Mouse (Mus musculus) CH12.LX (cell line): Measurements from ENCODE around the gene Esd. TPM values are rescaled to one million over a fixed set of nuclear protein-coding genes. Genes with fewer than 3 reads are reported as not detected.

Source experiments
- DNase-seq: peaks from one replicate; pipeline ENCODE4 v3.0.0-alpha.2; 2013; ENCODE audit errors: extremely low read depth
- H3K27ac ChIP-seq: 2 replicates; pipeline ENCODE4 v1.5.1; 2012; ENCODE audit warnings: low read depth, mild to moderate bottlenecking, control low read depth, moderate library complexity; ENCODE audit not compliant: insufficient read depth
- H3K27me3 ChIP-seq: replicated peaks from 2 replicates; pipeline ENCODE3; 2012; ENCODE audit warnings: inconsistent platforms
- H3K36me3 ChIP-seq, 2 experiments: replicated peaks in 1 of 2; 2 replicates each; pipeline versions ENCODE3 to v1.6.1; 2012; ENCODE audit warnings: inconsistent platforms in 1 of 2, low read length in 1 of 2, mild to moderate bottlenecking in 1 of 2, mixed read lengths in 1 of 2, moderate library complexity in 1 of 2; ENCODE audit not compliant: control insufficient read depth in 1 of 2, insufficient read depth in 1 of 2
- H3K4me1 ChIP-seq, 2 experiments: 2 replicates each; pipeline ENCODE4 v1.6.1; 2012; ENCODE audit warnings: inconsistent platforms in 1 of 2, moderate library complexity in 1 of 2; ENCODE audit not compliant: insufficient read depth in 2 of 2, control insufficient read depth in 1 of 2
- H3K4me2 ChIP-seq: 2 replicates; pipeline ENCODE4 v1.6.1; 2012; ENCODE audit warnings: low read depth, mild to moderate bottlenecking, control low read depth; ENCODE audit not compliant: poor library complexity, insufficient read depth, severe bottlenecking
- H3K4me3 ChIP-seq, 3 experiments: fragments of 150-350 bp in 1 of 3; sonication (generic) in 1 of 3; replicated peaks in 1 of 3; 2 replicates each; pipeline versions ENCODE3 to v1.5.1; 2011 to 2012; ENCODE audit warnings: low read depth in 2 of 3, low read length in 2 of 3, mild to moderate bottlenecking in 2 of 3, moderate library complexity in 2 of 3, control low read depth in 1 of 3, improper control_type of control experiment in 1 of 3, inconsistent platforms in 1 of 3, mixed read lengths in 1 of 3; ENCODE audit not compliant: poor library complexity in 1 of 3
- H3K79me2 ChIP-seq: replicated peaks from 2 replicates; pipeline ENCODE4 v1.6.1; 2012; ENCODE audit warnings: mild to moderate bottlenecking, moderate library complexity; ENCODE audit not compliant: control insufficient read depth, poor library complexity, insufficient read depth, severe bottlenecking; ENCODE audit errors: extremely low read depth
- H3K9ac ChIP-seq: 2 replicates; pipeline ENCODE4 v1.6.1; 2012; ENCODE audit warnings: low read depth, mild to moderate bottlenecking, control low read depth, moderate library complexity; ENCODE audit not compliant: insufficient read depth
- H3K9me3 ChIP-seq: replicated peaks from 2 replicates; pipeline ENCODE3; 2012; ENCODE audit warnings: low read length, inconsistent platforms, mixed read lengths
- BHLHE40 ChIP-seq: IDR thresholded peaks from 2 replicates; pipeline ENCODE4 v1.6.1; 2011; ENCODE audit warnings: mild to moderate bottlenecking, low read depth, low read length, improper control_type of control experiment
- CHD1 ChIP-seq: IDR thresholded peaks from 2 replicates; pipeline ENCODE4 v1.6.1; 2012; ENCODE audit warnings: low read depth, low read length, improper control_type of control experiment, inconsistent platforms
- E2F4 ChIP-seq: IDR thresholded peaks from 2 replicates; pipeline ENCODE4 v1.6.1; 2011; ENCODE audit warnings: low read depth, low read length, improper control_type of control experiment; ENCODE audit not compliant: insufficient replicate concordance
- ELF1 ChIP-seq: IDR thresholded peaks from 2 replicates; pipeline ENCODE4 v1.6.1; 2014; ENCODE audit warnings: low read depth, mild to moderate bottlenecking, inconsistent platforms, low read length, improper control_type of control experiment
- GABPA ChIP-seq: IDR thresholded peaks from 2 replicates; pipeline ENCODE4 v1.6.1; 2012; ENCODE audit warnings: low read depth, low read length, improper control_type of control experiment, inconsistent platforms; ENCODE audit not compliant: insufficient replicate concordance
- HCFC1 ChIP-seq: IDR thresholded peaks from 2 replicates; pipeline ENCODE4 v1.6.1; 2012; ENCODE audit warnings: low read depth, mild to moderate bottlenecking, inconsistent platforms, low read length, improper control_type of control experiment
- JUND ChIP-seq: conservative IDR thresholded peaks from 2 replicates; pipeline ENCODE4 v1.6.1; 2011; ENCODE audit warnings: low read depth, low read length, improper control_type of control experiment
- MAZ ChIP-seq: IDR thresholded peaks from 2 replicates; pipeline ENCODE4 v1.6.1; 2012; ENCODE audit warnings: low read depth, mild to moderate bottlenecking, inconsistent platforms, low read length, improper control_type of control experiment, moderate library complexity
- MEF2A ChIP-seq: IDR thresholded peaks from 2 replicates; pipeline ENCODE4 v1.6.1; 2014; ENCODE audit warnings: low read depth, mild to moderate bottlenecking, inconsistent platforms, low read length, improper control_type of control experiment, borderline replicate concordance
- NELFE ChIP-seq: IDR thresholded peaks from 2 replicates; pipeline ENCODE4 v1.6.1; 2011; ENCODE audit warnings: low read depth, low read length, improper control_type of control experiment
- NRF1 ChIP-seq: IDR thresholded peaks from 2 replicates; pipeline ENCODE4 v1.6.1; 2014; ENCODE audit warnings: low read depth, mild to moderate bottlenecking, inconsistent platforms, low read length, improper control_type of control experiment, moderate library complexity
- POLR2AphosphoS2 ChIP-seq: IDR thresholded peaks from 2 replicates; pipeline ENCODE4 v1.6.1; 2011; ENCODE audit warnings: low read depth, low read length, improper control_type of control experiment
- RAD21 ChIP-seq: IDR thresholded peaks from 2 replicates; pipeline ENCODE4 v1.6.1; 2011; ENCODE audit warnings: low read depth, mild to moderate bottlenecking, low read length, improper control_type of control experiment, moderate library complexity
- RCOR1 ChIP-seq: conservative IDR thresholded peaks from 2 replicates; pipeline ENCODE4 v1.6.1; 2012; ENCODE audit warnings: low read depth, mild to moderate bottlenecking, inconsistent platforms, low read length, improper control_type of control experiment
- SIN3A ChIP-seq: IDR thresholded peaks from 2 replicates; pipeline ENCODE4 v1.6.1; 2012; ENCODE audit warnings: low read length, improper control_type of control experiment, inconsistent platforms
- USF1 ChIP-seq: IDR thresholded peaks from 2 replicates; pipeline ENCODE4 v1.6.1; 2014; ENCODE audit warnings: low read depth, mild to moderate bottlenecking, inconsistent platforms, low read length, improper control_type of control experiment
- USF2 ChIP-seq: conservative IDR thresholded peaks from 2 replicates; pipeline ENCODE4 v1.6.1; 2011; ENCODE audit warnings: low read depth, low read length, improper control_type of control experiment
- ZNF384 ChIP-seq: IDR thresholded peaks from 2 replicates; pipeline ENCODE4 v1.6.1; 2012; ENCODE audit warnings: low read depth, low read length, improper control_type of control experiment, inconsistent platforms
- dilution Hi-C: fragments of 300-500 bp; cut with MboI; formaldehyde crosslinking; loops from 2 replicates; pipeline ENCODE4 v1.14.3; 2020; ENCODE audit warnings: low sequenced_read_pairs; ENCODE audit not compliant: extremely low pct_unique_long_range_greater_than_20kb, extremely low pct_ligation_motif_present
- in situ Hi-C: fragments of 300-500 bp; cut with MboI; formaldehyde crosslinking; loops from 3 replicates; pipeline ENCODE4 v1.14.3; 2019; ENCODE audit warnings: low sequenced_read_pairs, low pct_ligation_motif_present, low pct_unique_long_range_greater_than_20kb, mixed read lengths
- polyA plus RNA-seq: library from polyadenylated mRNA; unstranded; fragments of >175 nt; gene quantifications from 2 replicates; pipeline ENCODE4 v1.2.1, GENCODE M21; 2012; ENCODE audit warnings: low read depth; ENCODE audit not compliant: insufficient read length
- total RNA-seq, 2 experiments: library from RNA; depleted of rRNA; stranded (reverse); fragments of 300-350 nt in 1 of 2; fragments of >200 nt in 1 of 2; gene quantifications; 2 replicates each; pipeline ENCODE4 v1.2.3; 2012 to 2014

Esd gene
- total and polyA plus RNA-seq, 3 experiments: 206 to 434 (median 302) TPM

DNA sequence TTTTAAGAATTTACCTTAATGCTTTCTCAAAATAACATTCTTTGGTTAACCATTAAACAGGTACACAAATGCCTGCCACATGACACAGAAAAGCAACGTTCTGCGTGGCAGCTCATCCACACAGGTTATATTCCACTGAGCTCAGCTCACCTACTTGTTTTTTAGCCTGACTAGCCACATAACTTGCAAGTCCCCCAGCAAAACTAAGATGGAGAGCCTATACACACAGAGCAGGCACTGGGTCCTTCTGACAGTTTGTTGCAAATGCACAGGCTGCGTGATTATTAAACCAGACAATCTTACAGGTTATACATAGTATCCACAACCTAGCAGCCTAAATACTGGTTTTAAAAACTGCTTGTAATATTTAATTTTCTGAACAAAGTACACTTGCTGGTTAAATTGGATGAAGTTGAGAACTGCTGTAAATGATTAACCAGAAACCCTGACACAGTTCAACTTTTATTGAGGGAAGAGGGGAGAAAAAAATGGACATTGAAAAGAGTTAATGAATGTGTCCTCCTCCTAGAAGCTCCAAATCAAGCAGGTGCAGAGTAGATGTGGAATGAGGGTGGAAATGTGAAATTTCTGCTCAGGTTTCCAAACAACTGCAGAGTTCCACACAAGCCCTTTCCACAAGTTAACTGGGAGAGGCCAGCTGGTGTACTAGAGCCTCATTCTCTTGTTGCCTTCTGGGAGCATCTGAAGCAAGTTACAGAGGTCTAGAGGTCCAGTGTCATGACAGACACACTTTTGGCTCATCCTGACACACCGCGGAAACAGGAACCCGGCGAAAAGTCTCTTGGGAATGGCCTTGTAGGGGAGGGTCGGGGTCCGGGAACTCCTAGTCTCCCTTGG is 647 bp upstream of the Esd start:
- dilution Hi-C loops: no loop called here
- in situ Hi-C loops: no loop called here
- H3K27ac ChIP-seq: no peak overlapping the region

GRCm38 (mm10) chr14:74733397-74733796 is 1.3 kb downstream of the Esd start:
- H3K27ac ChIP-seq: no peak overlapping the region
- in situ Hi-C loops: no loop called here
- TF ChIP-seq CHD1: no peak
- TF ChIP-seq GABPA: no peak

More for the DNA sequence above, 647 bp upstream of the Esd start:
- DNase-seq: no peak
- Histone ChIP-seq H3K4me2 (peak overlapping the region; percentile 52), H3K36me3 (peaks cover 4 to 17% of the 10 kb centered on the region in 2 experiments), H3K9me3 (no peaks in the 10 kb centered on the region), H3K4me1 (peaks cover 5 to 27% of the 10 kb centered on the region in 2 experiments), H3K4me3 (peak overlapping the region; percentile 33 to 96 (median 58)), H3K27me3 (no peaks in the 10 kb centered on the region), H3K79me2 (peaks cover 21% of the 10 kb centered on the region), H3K9ac (no peak overlapping the region; the same call in 1 of the 2 replicates)
- no peak for TF ChIP-seq E2F4
- no peak for TF ChIP-seq RCOR1
- no peak for TF ChIP-seq MAZ
- 0 out of 2 replicates have a peak, but pooled peaks have one; percentile 33 for TF ChIP-seq SIN3A
- no peak for TF ChIP-seq USF2

DNA sequence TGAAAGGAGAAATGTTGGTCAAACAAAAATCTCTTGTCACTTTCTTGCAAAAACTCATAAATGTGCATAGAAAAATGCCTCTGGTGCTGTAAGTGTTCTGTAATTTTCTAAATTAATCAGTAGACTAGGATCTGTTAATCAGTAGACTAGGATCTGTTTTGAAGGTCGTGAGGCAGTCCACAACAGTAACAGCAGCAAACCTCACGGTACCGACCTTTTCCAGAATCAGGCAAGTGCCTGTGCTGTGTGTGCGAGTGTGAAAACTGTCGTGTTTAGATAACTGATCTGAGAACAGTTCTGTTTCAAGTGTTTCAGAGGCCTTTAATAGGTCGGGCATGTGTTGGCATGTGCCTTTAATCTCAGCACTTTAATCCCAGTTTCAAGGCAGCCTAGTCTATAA is 3.4 kb downstream of the Esd start:
- Histone ChIP-seq H3K4me2 (no peak overlapping the region), H3K9me3 (no peaks in the 10 kb centered on the region)
- DNase-seq: no peak
- in situ Hi-C loops: no loop called here
- TF ChIP-seq GABPA (no peak), MAZ (no peak), ZNF384 (no peak), RAD21 (no peak), HCFC1 (no peak), NELFE (no peak), ELF1 (no peak), USF1 (no peak), JUND (no peak), NRF1 (no peak), MEF2A (no peak), BHLHE40 (no peak), POLR2AphosphoS2 (no peak)
- TF ChIP-seq, all 38 proteins: peak for 0
- no peak overlapping the region for H3K4me3 ChIP-seq
- H3K79me2 ChIP-seq: peaks cover 21% of the 10 kb centered on the region
- peaks cover 35 to 55% of the 10 kb centered on the region in 2 experiments for H3K36me3 ChIP-seq
- dilution Hi-C loops: no loop called here
- H3K27me3 ChIP-seq: no peaks in the 10 kb centered on the region
- H3K9ac ChIP-seq: no peak overlapping the region
- peaks cover 5 to 27% of the 10 kb centered on the region in 2 experiments for H3K4me1 ChIP-seq
- no peak overlapping the region for H3K27ac ChIP-seq

More at GRCm38 (mm10) chr14:74733397-74733796, 1.3 kb downstream of the Esd start:
- DNase-seq: no peak
- H3K27me3 ChIP-seq: no peaks in the 10 kb centered on the region
- peaks cover 5 to 27% of the 10 kb centered on the region in 2 experiments for H3K4me1 ChIP-seq
- no peaks in the 10 kb centered on the region for H3K9me3 ChIP-seq
- peak overlapping the region; percentile 62 for H3K9ac ChIP-seq
- H3K79me2 ChIP-seq: peaks cover 21% of the 10 kb centered on the region
- dilution Hi-C loops: no loop called here
- H3K4me2 ChIP-seq: peak overlapping the region; percentile 94
- H3K4me3 ChIP-seq: peak overlapping the region in 1 of 3 experiments; percentile 96
- peaks cover 17 to 34% of the 10 kb centered on the region in 2 experiments for H3K36me3 ChIP-seq
